Mouse (Mus musculus) forebrain, postnatal 0 days (tissue): ENCODE data around the gene Cnp. TPM values are rescaled to one million over a fixed set of nuclear protein-coding genes. Genes with fewer than 3 reads are reported as not detected.

Experiments used
- ATAC-seq: fragments of 200-750 bp; cut with Nextera tagmentation; 2 replicates; pipeline ENCODE4 v1.8.0; 2017; ENCODE audit warnings: mild to moderate bottlenecking, moderate library complexity
- DNase-seq: peaks from one replicate; pipeline ENCODE4 v3.0.0-alpha.2; 2015
- H3K27ac ChIP-seq: fragments of 300-500 bp; sonication (generic); 2 replicates; pipeline ENCODE4 v1.5.1; 2014; ENCODE audit warnings: low read depth, mild to moderate bottlenecking, antibody characterized with exemption, low read length, moderate library complexity, mixed read lengths
- H3K27me3 ChIP-seq: fragments of 300-500 bp; sonication (generic); 2 replicates; pipeline ENCODE4 v1.6.1; 2014; ENCODE audit warnings: mild to moderate bottlenecking, low read length, mixed read lengths; ENCODE audit not compliant: insufficient read depth
- H3K36me3 ChIP-seq: fragments of 300-500 bp; sonication (generic); 2 replicates; pipeline ENCODE4 v1.6.1; 2014; ENCODE audit warnings: mild to moderate bottlenecking, moderate library complexity; ENCODE audit not compliant: insufficient read depth
- H3K4me1 ChIP-seq: fragments of 300-500 bp; sonication (generic); 2 replicates; pipeline ENCODE4 v1.6.1; 2014; ENCODE audit warnings: antibody characterized with exemption; ENCODE audit not compliant: insufficient read depth
- H3K4me2 ChIP-seq: fragments of 300-500 bp; sonication (generic); 2 replicates; pipeline ENCODE4 v1.6.1; 2014; ENCODE audit warnings: low read depth, mild to moderate bottlenecking, moderate library complexity
- H3K4me3 ChIP-seq: fragments of 300-500 bp; sonication (generic); 2 replicates; pipeline ENCODE4 v1.5.1; 2014; ENCODE audit warnings: low read depth, low read length, mixed read lengths
- H3K9ac ChIP-seq: fragments of 300-500 bp; sonication (generic); 2 replicates; pipeline ENCODE4 v1.6.1; 2014; ENCODE audit warnings: mild to moderate bottlenecking
- H3K9me3 ChIP-seq: fragments of 300-500 bp; sonication (generic); 2 replicates; pipeline ENCODE4 v1.6.1; 2016; ENCODE audit warnings: low read length
- CTCF ChIP-seq: sonication (generic); IDR thresholded peaks from 2 replicates; pipeline ENCODE4 v1.5.1; 2016; ENCODE audit warnings: antibody characterized with exemption, control low read depth, low read depth
- WGBS: fragments of 180-500 bp; shearing (Covaris S2); extraction: QIAGEN DNeasy Blood & Tissue Kit; methylation state at CpG from one replicate; pipeline ENCODE4 v1.1.7; 2014; 5-methylcytosine and 5-hydroxymethylcytosine counted together
- polyA plus RNA-seq: library from polyadenylated mRNA; unstranded; fragments of >200 nt; fragmentation: Nextera tagmentation; extraction: Ambion mirVana; gene quantifications from 2 replicates; pipeline ENCODE4 v1.2.1, GENCODE M21; 2015
- total RNA-seq: library from RNA; depleted of rRNA; stranded (reverse); fragments of >200 nt; gene quantifications from 2 replicates; pipeline ENCODE4 v1.2.3, GENCODE M21; 2014; rRNA removed

Cnp gene
- 37.3 and 41.5 TPM in 2 replicates for total RNA-seq
- polyA plus RNA-seq: 44.8 and 56.2 TPM in 2 replicates

DNA sequence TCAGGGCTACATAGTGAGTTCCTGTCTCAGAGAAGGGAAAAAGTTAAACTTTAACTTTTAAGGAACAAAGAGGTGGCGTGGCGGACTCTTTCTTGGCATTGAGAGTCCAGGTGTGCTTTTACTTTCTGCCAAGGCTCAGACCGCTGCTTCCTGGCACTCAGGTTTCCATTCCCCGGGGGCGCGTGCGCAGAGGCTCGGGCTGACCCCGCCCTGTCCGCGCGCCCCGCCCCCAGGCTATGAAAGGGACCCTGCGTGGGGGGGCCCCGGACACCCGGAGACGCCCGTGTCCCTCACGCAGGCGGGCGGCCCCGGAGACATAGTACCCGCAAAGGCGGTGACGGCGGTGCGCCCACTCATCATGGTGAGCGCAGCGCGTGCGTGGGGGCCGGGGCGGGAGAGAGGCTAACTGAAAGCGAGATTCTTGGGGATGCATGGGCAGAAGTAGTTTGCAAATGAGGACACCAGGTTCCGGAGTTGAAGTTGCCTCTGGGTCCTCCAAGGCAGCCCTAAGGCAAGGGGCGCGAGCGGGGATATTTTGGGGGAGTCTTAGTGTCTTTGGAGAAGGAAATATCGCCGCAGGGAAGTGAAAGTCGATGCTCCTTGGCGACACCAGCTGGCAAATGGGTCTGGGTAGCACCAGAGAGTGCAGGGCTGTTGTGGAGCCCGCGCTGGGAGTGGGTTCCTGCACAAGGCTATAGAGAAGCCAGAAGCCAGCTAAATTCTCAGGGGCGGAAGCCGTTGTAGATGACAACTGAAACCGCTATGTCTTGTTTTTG is at the start of gene Cnp:
Cnp (plus strand) TSS at position 197 of the 776 bp plus-strand sequence.
- H3K27ac ChIP-seq: peak within 1 kb of the TSS; percentile 36; the same call in 1 of the 2 replicates
- WGBS: 3% methylated on average over 47 of the region's 47 CpGs
- ATAC-seq: peak; percentile 60

GRCm38 (mm10) chr11:100524987-100525630 is 49.6 kb upstream of the Cnp start:
- TF ChIP-seq CTCF: no peak
- no peak for ATAC-seq
- WGBS: 59% methylated on average over 11 of the region's 11 CpGs
- peak overlapping the region; percentile 84 for H3K4me2 ChIP-seq
- H3K27me3 ChIP-seq: no peaks in the 10 kb centered on the region
- no peaks in the 10 kb centered on the region for H3K9me3 ChIP-seq
- H3K27ac ChIP-seq: no peak overlapping the region
- no peak for DNase-seq
- H3K4me1 ChIP-seq: peaks cover 21% of the 10 kb centered on the region
- 0 out of 2 replicates have a peak overlapping the region, but pooled peaks have one; percentile 73 for H3K9ac ChIP-seq
- peaks cover 36% of the 10 kb centered on the region for H3K36me3 ChIP-seq
- H3K4me3 ChIP-seq: peak overlapping the region; percentile 92; the same call in 1 of the 2 replicates

More for the DNA sequence above, at the start of gene Cnp:
- peak within 1 kb of the TSS; percentile 63 for H3K9ac ChIP-seq
- peak; percentile 47 for TF ChIP-seq CTCF
- no peaks in the 10 kb centered on the region for H3K9me3 ChIP-seq
- peaks cover 6% of the 10 kb centered on the region; the same call in 1 of the 2 replicates for H3K36me3 ChIP-seq
- DNase-seq: peak; percentile 68
- peak within 1 kb of the TSS; percentile 79 for H3K4me2 ChIP-seq
- no peaks in the 10 kb centered on the region for H3K4me1 ChIP-seq
- H3K27me3 ChIP-seq: peaks cover 6% of the 10 kb centered on the region
- peak within 1 kb of the TSS; percentile 62 for H3K4me3 ChIP-seq

GRCm38 (mm10) chr11:100526052-100526816 is 48.5 kb upstream of the Cnp start:
- no peak for ATAC-seq
- Histone ChIP-seq H3K9ac (peak overlapping the region; percentile 73), H3K27me3 (no peaks in the 10 kb centered on the region), H3K27ac (peak overlapping the region; percentile 90; the same call in 1 of the 2 replicates), H3K9me3 (no peaks in the 10 kb centered on the region), H3K4me1 (peaks cover 21% of the 10 kb centered on the region), H3K4me2 (peak overlapping the region; percentile 84), H3K4me3 (peak overlapping the region; percentile 92), H3K36me3 (peaks cover 25% of the 10 kb centered on the region)
- TF ChIP-seq CTCF: no peak
- DNase-seq: no peak
- WGBS: 4% methylated on average over 15 of the region's 15 CpGs

- Histone ChIP-seq H3K4me2 (peak overlapping the region; percentile 84), H3K4me1 (peaks cover 21% of the 10 kb centered on the region), H3K27me3 (no peaks in the 10 kb centered on the region), H3K27ac (peak overlapping the region; percentile 90), H3K9ac (peak overlapping the region; percentile 73), H3K36me3 (peaks cover 17% of the 10 kb centered on the region), H3K9me3 (no peaks in the 10 kb centered on the region), H3K4me3 (peak overlapping the region; percentile 92)
- WGBS: 2% methylated on average over 26 of the region's 26 CpGs
- TF ChIP-seq CTCF: peak; percentile 55
- peak; percentile 34 for ATAC-seq
- peak; percentile 76 for DNase-seq
These were observed 47.6 kb upstream of the Cnp start for GRCm38 (mm10) chr11:100527066-100527457.

GRCm38 (mm10) chr11:100527458-100528374 is 47.0 kb upstream of the Cnp start, which contains the start of gene Acly:
TSS of gene Acly (minus strand) at chr11:100528000.
- ATAC-seq (peak; percentile 99), DNase-seq (peak; percentile 99)
- Histone ChIP-seq H3K27ac (peak within 1 kb of the TSS; percentile 90), H3K9me3 (no peaks in the 10 kb centered on the region), H3K36me3 (peaks cover 11% of the 10 kb centered on the region), H3K4me2 (peak within 1 kb of the TSS; percentile 84), H3K27me3 (no peaks in the 10 kb centered on the region), H3K4me3 (peak within 1 kb of the TSS; percentile 92), H3K9ac (peak within 1 kb of the TSS; percentile 73), H3K4me1 (peaks cover 21% of the 10 kb centered on the region)
- no peak for TF ChIP-seq CTCF
- under 1% methylated on average over 51 of the region's 54 CpGs for WGBS
